Mouse (Mus musculus) gastrocnemius, postnatal 25 days (tissue): ENCODE data around the gene Ctnnbip1. TPM values are rescaled to one million over a fixed set of nuclear protein-coding genes. Genes with fewer than 3 reads are reported as not detected.
"Not testable (repeated sequence)": the region's sequence is repeated elsewhere in the genome, so short reads cannot be mapped to it uniquely, and the experiment has no call there.

Experiments used
- DNase-seq: peaks from one replicate; pipeline ENCODE4 v3.0.0; 2022
- total RNA-seq, 2 experiments: library from RNA; stranded (reverse); gene quantifications; 1 replicate in 1 of 2; 2 replicates in 1 of 2; pipeline ENCODE4 v1.2.3; 2021

Ctnnbip1 gene
- total RNA-seq, 2 experiments from 2014 or later, result 24.7 to 29.6 TPM

DNA sequence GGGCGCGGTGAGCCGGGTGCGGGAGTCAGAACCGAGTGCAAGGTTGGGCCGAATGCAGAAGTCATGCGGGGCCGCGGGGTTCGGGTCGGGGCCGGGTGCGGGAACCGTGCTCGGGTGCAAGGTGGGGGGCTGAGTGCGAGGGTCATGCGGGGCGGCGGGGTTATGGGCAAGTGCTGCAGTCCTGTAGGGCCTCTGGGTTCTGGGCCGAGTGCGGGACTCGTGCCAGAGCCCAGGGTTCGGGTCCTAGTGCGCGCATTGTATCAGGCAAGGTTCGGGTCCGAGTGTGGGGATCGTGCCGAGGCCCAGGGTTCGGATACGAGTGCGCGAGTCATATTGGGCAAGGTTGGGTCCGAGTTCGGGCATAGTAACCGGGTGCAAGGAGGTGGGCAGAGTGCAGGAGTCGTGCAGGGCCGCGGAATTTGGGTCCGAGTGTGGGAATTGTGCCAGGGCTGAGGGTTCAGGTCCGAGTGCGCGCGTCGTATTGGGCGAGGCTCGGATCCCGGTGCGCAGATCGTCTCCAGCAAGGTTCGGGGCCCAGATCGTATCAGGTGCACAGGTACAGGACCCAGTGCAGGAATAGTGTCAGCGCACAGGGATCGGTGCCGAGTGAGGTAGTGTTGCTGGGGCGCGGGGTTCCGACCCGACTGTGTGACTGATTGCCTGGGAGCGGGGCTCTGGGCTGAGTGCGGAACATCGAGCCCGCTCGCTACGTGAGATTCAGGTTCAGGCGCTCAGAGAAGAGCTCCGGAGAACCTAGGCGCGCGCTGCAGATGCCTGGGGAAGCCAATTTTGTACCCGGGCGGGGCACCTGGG lies 69.0 kb downstream of the Ctnnbip1 start:
- no peak for DNase-seq

DNA sequence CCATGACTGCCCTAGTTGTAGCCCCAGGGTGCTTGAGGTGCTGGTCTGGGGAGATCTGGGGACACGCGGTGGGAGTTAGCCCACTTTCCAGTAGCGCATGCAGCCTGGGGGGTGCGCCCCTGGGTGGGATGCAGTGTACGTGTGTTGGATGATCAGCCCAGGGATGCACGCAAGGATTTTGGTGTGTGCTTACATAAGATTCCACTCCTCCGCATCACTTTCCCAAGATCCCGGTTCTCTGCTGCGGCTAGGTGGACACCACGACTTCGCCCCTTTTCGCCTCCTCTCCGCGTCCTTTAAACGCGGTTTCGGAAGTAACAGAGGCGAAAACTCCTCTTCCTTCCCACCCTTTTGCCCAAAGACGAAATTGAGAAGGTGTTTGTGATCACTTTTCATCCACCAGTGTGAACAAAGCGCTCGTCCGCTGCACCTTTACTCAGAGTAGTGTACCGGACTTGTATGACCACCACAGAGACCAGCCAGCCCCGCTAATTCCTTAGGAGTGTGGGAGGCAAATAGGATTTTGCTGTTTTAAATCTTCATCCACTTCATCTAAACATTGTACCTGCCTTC lies 69.6 kb downstream of the Ctnnbip1 start:
- no peak for DNase-seq

DNA sequence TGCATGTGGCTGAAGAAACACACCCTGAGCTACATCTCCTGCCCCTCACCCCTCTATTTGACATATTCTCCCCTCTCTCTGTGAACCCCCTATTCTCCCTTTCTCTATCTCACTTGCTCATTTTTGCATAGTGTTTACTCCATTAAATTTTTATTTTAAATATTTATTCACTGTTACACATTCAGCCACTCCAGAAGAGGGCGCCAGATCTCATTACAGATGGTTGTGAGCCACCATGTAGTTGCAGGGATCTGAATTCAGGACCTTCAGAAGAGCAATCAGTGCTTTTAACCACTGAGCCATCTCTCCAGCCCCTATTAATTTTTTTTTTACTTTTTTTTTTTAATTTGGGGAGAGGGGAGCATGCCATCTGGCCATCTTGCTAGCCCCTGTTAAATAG lies 72.2 kb downstream of the Ctnnbip1 start:
- DNase-seq, result no peak

DNA sequence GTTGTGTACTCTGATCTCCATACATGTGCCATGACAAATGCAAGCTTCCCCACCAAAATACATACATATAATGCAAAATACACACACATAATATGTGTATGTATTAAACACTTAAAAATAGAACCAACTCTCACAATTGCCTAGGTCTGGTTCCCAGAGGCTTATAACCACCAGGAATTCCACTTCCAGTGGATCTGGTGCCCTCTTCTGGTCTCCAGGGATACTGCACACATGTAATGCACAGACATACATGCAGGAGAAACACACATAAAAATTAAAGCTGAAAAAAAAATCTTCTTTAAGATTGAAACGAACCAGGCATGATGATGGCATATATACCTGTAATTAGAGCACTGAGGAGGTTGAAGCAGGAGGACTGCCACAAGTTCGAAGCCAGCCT lies 73.5 kb downstream of the Ctnnbip1 start:
- no peak for DNase-seq

DNA sequence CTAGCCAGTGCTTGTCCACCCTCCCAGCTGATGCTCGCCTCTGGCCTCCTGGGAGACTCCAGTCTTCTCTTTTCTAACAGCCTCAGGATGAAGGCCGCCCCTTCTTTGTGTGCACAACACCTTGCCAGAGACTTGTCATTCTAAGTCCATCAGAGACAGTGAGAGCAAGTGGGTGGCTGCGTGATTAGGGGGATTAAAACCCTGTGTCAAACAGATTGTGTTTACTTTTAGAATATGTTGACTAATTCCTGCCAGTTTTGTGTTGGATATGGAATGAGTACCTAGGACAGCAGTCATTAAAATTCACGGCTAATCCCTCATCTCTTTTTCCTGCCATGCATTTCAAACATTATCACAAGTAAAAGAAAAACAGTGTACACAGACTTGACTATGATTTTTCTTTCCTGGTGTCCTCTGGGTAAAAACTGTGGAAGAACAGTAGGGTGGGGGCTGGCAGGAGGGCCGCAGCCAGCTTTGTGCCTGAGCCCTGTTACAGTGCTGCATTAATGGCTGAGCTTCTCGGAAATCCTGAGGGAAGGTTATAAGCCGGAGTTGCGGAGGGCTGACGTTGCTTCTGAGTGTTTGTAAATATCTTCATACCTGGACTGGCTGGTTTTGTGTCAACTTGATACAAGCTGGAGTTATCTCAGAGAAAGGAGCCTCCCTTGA lies 77.0 kb downstream of the Ctnnbip1 start:
- no peak for DNase-seq

DNA sequence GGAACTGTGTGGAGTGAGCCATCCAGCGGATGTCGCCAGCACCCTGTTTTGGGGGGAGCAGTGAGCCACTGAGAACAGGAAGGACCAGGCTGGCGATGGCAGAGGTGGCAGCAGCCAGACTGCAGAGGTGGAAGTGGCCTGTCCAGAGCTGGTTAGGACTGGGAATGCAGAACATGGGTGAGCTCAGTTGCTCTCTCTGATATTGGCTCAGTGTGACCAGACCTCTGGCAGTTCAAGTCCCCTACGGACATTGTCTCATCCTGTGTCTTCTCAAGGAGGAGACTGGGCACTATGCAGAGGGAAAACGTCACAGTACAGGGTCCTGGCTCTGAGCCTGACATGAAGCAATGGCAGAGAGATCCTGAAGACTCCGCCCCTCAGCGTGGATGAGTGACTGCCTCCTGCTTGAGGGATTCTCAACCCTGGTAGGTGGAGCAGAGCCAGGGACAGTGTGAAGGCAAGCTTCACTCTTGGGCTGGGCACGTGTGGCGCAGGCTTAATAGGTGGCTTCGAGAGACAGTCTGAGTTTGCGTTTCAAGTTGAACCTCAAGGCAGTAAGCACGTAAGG lies 79.7 kb downstream of the Ctnnbip1 start:
- DNase-seq, result no peak

DNA sequence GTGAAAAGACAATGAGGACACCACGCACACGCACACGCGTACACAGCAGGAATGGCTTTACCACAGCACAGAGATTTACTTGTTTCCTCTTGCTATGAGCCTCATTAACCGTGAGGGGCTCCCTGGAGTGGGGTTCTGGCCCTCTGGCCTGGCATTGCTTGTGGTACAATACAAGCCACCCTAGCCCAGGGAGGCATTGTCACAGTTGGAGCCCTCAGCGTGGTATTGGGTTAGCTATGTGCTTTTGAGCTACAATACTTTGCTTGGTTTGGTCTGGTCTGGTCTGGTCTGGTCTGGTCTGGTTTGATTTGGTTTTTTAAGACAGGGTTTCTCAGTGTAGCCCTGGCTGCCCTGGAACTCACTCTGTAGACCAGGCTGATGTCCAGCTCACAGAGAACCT lies 81.5 kb downstream of the Ctnnbip1 start:
- DNase-seq, result no peak

DNA sequence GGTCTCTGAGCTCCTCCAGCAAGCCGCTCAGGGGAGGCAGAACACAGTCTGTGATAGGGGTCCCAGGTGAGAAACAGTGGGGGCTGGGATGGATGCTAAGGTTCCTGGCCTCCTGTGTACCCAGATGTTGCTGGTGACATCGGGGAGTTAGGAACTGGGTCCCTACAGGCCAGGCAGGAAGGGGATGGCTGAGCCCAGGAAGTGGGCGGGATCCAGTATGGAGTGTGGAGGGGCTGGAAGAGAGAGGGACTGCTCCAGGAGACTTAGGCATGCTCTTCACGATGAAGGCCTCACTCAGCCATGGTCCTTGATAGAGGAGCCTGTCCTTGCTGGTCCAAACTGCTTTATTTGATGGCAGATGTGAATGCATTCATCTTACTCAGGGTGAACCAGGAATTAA lies 82.1 kb downstream of the Ctnnbip1 start:
- DNase-seq, result no peak

DNA sequence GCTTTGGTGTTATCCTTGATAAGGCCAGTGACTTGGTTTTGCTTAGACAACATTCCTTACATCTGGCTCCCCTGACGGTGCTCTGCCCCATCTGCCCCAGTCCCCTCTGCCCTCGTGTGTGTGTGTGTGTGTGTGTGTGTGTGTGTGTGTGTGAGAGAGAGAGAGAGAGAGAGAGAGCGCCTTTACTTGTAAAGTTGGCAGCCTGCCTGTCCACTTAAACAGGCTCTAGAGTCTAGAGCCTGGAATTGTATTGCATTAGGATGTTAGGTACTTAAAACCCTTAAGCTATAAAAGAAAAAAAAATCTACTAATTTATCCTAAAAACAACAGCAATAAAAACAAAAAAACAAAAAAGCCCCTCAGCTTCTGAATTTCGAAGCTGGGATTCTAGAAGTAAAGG lies 83.4 kb downstream of the Ctnnbip1 start:
- DNase-seq, result no peak

DNA sequence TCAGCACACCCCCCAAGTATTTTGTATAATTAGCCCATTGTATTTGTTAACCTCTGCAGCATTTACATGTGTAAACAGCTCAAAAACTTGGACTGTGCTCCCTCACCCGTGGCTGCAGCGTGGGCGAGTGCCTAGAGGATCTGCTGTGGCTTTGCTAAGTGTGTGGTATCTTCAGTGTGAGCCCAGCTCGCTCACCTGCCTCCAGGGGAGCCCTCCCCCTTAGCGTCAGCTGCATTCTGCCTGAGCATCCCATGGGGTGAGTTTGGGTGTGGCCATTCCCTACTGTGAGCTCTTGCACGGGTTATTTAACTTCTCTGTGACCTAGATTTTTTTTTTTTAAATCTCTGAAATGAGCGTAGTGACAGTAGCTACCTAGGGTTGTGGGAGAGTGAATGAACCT lies 84.2 kb downstream of the Ctnnbip1 start:
- no peak for DNase-seq

DNA sequence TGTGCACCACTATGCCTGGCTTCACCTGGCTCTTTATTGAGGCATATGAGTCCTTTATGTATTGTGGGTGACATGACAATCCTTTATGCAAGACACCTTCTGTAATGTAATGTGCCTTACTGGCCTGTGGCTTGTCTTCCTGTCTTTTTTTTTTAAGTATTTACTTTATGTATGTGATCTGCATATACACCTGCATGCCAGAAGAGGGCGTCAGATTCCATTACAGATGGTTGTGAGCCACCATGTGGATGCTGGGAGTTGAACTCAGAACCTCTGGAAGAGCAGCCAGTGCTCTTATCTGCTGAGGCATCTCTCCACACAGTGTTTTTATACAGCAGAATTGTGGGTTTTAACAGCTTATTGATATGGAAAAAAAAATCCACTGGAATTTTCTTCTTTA lies 85.8 kb downstream of the Ctnnbip1 start:
- no peak for DNase-seq

DNA sequence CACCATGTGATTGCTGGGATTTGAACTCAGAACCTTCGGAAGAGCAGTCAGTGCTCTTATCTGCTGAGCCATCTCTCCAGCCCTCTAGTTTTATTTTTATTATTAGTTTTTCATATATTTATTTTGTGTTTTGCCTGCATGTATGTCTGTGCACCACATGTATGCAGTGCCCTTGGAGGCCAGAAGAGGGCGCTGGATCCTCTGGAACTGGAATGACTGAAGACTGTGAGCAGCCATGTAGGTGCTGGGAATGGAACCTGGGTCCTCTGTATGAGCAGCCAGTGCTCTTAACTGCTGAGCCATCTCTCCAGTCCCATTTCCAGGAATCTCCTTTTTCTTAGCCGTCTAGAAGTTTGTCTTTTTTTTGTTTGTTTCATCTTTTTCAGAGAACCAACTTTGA lies 86.5 kb downstream of the Ctnnbip1 start:
- DNase-seq, result no peak

DNA sequence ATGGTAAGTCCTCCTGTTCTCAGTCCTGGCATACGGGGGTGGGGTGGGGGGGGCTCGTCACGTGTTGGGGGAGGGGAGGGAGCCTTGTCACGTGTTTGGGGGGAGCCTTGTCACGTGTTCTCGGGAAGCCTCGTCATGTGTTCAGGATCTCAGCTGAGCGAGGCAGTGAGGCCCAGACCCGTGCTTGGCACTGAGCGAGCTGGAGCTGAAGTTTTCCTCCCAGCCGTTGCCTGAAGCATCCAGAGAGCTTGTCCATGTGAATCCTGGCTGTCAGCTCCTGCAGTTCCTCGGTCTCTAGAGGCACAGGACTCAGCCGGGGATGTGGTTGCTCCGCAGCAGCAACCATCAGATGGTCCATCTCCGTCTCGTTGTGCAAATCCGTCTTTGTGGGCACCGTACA lies 88.0 kb downstream of the Ctnnbip1 start:
- DNase-seq, result no peak

DNA sequence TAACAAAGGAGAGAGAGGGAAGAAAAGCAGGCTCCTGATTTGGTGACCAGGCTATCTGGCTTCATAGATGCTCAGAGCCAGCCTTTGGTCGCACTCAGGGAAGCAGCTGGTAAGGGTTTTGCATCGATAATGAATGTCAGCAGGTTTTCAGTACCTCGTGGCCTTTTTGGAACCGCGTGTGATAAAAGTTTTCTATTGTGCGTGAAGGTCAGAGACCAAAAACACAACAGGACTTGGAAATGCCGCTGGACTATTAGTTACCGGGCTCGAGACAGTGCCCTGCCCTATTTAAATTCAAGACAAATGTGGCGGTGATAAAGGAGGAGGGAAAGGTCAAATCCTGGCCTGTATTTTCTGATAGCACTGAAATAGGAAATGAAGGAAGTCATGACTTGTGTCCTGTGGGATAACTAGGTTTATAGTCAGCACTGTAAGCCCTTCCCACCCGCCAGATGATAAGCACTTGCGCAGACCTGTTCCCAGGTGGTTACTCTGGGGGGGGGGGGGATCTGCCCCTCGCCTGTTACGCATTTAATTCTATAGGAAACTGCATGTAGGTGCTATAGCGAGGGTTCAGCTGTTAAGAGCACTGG lies 88.8 kb downstream of the Ctnnbip1 start:
- no peak for DNase-seq

DNA sequence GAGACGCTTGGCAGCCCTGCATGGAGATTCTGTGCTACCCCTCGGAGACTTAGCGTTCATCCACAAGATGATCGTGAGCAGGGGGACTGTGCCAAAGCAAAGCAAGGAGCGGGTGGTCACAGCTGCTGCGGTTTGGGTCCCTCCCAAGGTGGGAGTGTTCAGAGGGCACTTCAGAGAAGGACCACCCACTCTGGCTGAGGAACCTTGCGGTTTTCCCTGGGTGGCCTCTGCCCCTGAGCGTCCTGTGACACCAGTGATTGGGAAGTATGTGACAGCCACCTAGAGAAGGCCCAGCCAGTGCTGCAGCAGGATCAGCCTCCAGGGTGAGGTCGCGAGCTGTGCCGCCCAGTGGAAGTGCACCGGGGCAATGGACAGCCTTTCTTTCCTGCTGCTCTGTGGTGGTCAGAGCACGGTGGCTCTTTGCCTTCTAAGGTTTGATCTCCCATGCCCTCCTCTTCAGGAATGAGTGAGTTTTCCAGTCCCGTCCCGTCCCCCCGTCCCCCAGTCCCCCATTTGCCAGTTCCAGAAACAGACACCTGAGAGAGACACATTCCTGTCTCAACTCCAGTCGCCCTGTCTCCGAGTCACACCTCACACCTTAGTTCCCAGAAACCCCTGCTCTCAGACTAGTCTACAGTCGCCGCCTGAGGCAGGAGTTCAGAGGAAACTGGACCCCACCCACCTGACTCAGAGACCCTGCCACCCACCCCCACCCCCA lies 89.7 kb downstream of the Ctnnbip1 start:
- no peak for DNase-seq

DNA sequence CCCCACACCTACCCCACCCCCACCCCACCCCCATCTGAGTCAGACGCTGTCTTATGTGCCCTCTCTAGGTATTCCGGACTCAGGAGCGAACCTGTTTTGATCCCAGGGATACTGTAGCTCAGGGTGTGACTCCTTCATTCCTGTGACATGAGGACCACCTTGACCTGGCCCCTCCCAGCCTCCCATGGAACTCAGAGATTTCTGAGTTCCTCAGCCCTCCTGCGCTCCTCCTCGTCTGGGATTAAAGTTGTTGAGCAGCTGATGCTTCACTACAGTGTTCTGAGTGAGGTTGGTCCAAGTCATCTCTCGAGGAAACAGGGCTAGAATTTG lies 90.2 kb downstream of the Ctnnbip1 start:
- DNase-seq, result no peak

DNA sequence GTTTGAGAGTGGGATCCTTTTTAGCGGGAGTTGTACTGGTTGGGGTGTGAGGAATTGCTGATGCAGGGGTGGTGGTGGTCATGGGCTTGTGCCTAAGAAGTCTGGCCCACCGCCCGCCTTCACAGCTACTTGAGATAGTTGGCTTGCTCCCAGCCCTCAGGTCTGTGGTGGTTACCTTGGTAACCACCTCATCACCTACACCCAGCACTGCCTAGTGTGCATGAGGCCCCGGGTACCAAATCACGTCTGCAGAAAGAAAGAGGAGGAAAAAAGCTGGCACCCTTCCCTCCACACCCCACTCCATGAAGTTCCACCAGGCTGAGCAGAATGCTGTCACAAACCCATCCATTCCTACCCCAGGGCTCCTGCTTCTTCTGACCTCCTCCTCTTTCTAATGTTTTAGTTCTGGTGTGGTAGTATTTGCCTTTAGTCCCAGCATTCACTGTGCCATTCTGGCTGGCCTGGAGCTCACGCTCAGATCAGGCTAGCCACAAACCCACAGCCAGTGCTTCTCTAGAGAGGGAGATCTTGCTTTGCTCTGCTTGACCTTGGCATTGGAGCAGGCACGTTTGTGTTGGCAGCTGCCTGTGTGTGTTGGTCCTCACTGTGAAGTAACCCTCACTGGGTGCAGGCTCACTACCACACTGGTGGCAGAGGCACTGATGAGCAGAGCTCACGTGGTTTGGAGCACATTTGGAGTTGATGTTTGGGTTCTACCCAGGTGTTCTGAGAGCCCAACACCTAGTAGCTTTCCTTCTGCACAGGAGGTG lies 91.4 kb downstream of the Ctnnbip1 start:
- no peak for DNase-seq

DNA sequence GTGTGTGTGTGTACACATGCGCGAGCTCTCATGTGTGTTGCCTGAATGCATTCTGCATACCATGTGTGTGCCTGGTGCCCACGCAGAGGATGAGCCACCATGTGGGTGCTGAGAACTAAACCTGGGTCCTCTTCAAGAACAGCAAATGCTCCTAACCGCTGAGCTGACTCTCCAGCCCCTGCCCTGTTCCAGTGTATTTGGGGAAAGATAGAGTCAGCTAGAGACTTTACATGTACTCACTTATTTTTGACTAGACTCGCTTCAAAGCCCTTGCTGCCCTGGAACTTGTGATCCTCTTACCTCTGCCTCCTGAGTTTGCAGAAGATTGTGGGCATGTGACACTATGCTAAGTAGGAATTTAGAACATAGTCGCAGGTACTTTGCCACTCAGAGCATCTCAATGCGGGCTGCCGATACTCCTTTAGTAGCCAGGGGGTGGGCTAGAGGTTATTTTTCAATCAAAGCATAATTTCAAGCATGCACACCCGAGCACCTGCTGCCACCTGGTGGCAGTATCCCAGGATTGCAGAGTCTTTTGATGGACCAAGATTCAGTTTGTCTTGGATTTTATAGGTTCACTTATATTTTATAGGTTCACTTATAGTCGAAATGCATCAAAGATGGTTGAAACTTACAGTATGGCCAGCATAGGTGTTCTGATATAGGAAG lies 93.5 kb downstream of the Ctnnbip1 start:
- no peak for DNase-seq

DNA sequence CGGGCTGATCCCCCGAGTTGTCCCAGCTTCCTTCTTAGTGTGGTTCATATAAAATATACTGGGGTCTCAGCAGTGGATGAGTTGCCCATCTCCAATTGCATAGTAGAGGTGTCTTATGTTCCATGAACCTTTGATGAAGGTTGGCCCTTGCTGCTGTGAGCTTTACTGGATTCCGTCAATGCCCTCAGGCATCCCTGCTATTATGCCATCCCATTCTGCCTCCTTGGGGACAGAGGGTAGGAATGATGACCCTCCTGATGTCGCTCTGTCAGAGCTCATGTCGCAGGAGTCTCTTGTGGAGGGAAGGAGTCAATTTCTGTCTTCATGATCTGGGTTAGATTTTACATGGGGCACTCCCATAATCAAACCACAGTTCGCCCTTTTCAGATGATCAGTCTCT lies 95.5 kb downstream of the Ctnnbip1 start:
- not testable (repeated sequence) for DNase-seq

DNA sequence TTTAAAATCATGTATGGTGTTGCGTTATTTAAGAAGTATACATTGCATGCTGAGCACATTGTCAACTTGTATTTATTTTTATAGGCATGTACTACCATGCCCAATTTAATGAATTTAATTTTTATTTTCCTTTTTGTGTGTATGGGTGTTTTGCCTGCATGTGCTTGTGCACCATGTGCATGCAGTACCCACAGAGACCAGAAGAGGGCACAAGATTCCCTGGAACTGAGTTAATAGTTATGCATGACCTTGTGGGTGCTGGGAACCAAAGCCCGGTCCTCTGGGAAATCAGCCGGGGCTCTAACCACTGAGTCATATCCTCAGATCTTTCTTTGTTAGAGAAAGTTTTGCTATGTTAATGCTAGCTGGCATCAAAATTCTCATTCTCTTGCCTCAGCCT lies 96.8 kb downstream of the Ctnnbip1 start:
- DNase-seq, result no peak
